Mouse (Mus musculus) monocyte, adult 5-6 weeks (primary cell): ENCODE results near the gene Kdm5d. TPM values are rescaled to one million over a fixed set of nuclear protein-coding genes. Genes with fewer than 3 reads are reported as not detected.
A peak's percentile ranks its signal among the peaks of the same experiment; 100 is the strongest.

Experiments used
- ATAC-seq: fragments of 153-309, 156-312 bp; replicated peaks from 2 replicates; pipeline ENCODE4 v1.8.0; 2017; ENCODE audit warnings: mild to moderate bottlenecking; ENCODE audit not compliant: low TSS enrichment, insufficient number of reproducible peaks, severe bottlenecking, poor library complexity, low FRiP score
- total RNA-seq: library from RNA; stranded (forward); fragments of 200-1000, 200-491, 200-594 nt; gene quantifications from 3 replicates; pipeline ENCODE4 v1.2.3, GENCODE M21; 2017

Gene Kdm5d
- total RNA-seq: 40.0 to 48.4 TPM (median 44.7 TPM) in 3 replicates

- 0 out of 2 replicates have a peak, but pooled peaks have one; percentile 59 for ATAC-seq
Measured at GRCm38 (mm10) chrY:897393-898227, at the start of gene Kdm5d. Kdm5d (plus strand) TSS chrY:897788.

GRCm38 (mm10) chrY:872404-872803 lies 25.2 kb upstream of the Kdm5d start:
- ATAC-seq: no peak

GRCm38 (mm10) chrY:872855-873549 lies 24.6 kb upstream of the Kdm5d start:
- no peak for ATAC-seq

Other genes with a start within 250 kb of the Kdm5d start
- gene Zfy1, start 100.4 kb upstream of the Kdm5d start, total RNA-seq: not detected in 3 replicates
- gene Uba1y, start 79.1 kb upstream of the Kdm5d start, total RNA-seq: not detected in 3 replicates
- gene Eif2s3y, start 112.8 kb downstream of the Kdm5d start, total RNA-seq: 164 to 338 TPM (median 249 TPM) in 3 replicates